Mouse (Mus musculus): ENCODE measurements at regions not wholly inside any gene's neighbourhood (a gene's known extent, or its start where the extent isn't known, plus 50 kb on each side); places are given as distances from the start of the nearest gene placed in this dataset.
A peak's percentile ranks its signal among the peaks of the same experiment; 100 is the strongest.

DNA sequence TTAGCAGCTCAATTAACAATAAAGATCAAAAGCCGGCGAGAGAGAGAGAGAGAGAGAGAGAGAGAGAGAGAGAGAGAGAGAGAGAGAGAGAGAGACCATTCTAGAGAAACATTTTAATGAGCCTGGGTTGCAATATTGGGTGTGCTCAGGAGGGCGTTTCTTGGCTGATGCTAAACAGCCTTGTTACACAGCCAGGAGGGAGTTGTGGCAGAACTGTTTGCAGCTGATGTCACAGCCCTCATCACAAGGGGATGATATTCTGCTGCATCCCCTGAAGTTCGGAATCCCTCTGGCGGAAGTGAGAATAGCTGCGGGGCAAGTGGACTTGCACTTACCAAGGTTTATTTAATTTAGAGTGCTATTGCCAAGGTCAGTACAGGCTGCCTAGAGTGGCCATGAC lies 100.7 kb upstream of the Fbxo11 start:
- ATAC-seq (replicated peaks; ENCODE audit: low FRiP score, low read depth) (no peak), DNase-seq (ENCODE audit: low spot score) (no peak)
- H3K9me3 ChIP-seq (replicated peaks; ENCODE audit: low read length): no peaks in the 10 kb centered on the region
- no peak overlapping the region for H3K27ac ChIP-seq
- no peak overlapping the region for H3K4me2 ChIP-seq (ENCODE audit: low read length)
- H3K9ac ChIP-seq (ENCODE audit: low read depth, low read length): no peak overlapping the region
- TF ChIP-seq CTCF (IDR thresholded peaks at IDR 0.05; ENCODE audit: low read depth): no peak
- no peak overlapping the region for H3K4me3 ChIP-seq (replicated peaks; ENCODE audit: low read depth, low read length)
- no peaks in the 10 kb centered on the region for H3K4me1 ChIP-seq (replicated peaks; ENCODE audit: insufficient read depth, low read length)
- 68% methylated on average over 6 of the region's 6 CpGs for WGBS
- H3K36me3 ChIP-seq (ENCODE audit: insufficient read depth, low read length): no peaks in the 10 kb centered on the region
- no peaks in the 10 kb centered on the region for H3K27me3 ChIP-seq (ENCODE audit: insufficient read depth, low read length)

- ATAC-seq (replicated peaks; ENCODE audit: low FRiP score, low read depth): no peak
- WGBS: 76% methylated on average over 8 of the region's 8 CpGs
- Histone ChIP-seq H3K4me3 (replicated peaks; ENCODE audit: low read depth, low read length) (no peak overlapping the region), H3K27me3 (ENCODE audit: insufficient read depth, low read length) (no peaks in the 10 kb centered on the region), H3K9me3 (replicated peaks; ENCODE audit: low read length) (no peaks in the 10 kb centered on the region), H3K9ac (ENCODE audit: low read depth, low read length) (no peak overlapping the region), H3K27ac (no peak overlapping the region), H3K36me3 (ENCODE audit: insufficient read depth, low read length) (no peaks in the 10 kb centered on the region), H3K4me2 (ENCODE audit: low read length) (no peak overlapping the region), H3K4me1 (replicated peaks; ENCODE audit: insufficient read depth, low read length) (no peaks in the 10 kb centered on the region)
- no peak for TF ChIP-seq CTCF (IDR thresholded peaks at IDR 0.05; ENCODE audit: low read depth)
- DNase-seq (ENCODE audit: low spot score): no peak
Observed at GRCm38 (mm10) chr17:88168262-88169096, 103.4 kb upstream of the Fbxo11 start.

- Histone ChIP-seq H3K9me3 (replicated peaks; ENCODE audit: low read length) (no peaks in the 10 kb centered on the region), H3K27me3 (ENCODE audit: insufficient read depth, low read length) (no peaks in the 10 kb centered on the region), H3K27ac (no peak overlapping the region), H3K9ac (ENCODE audit: low read depth, low read length) (no peak overlapping the region), H3K4me3 (replicated peaks; ENCODE audit: low read depth, low read length) (no peak overlapping the region), H3K4me1 (replicated peaks; ENCODE audit: insufficient read depth, low read length) (no peaks in the 10 kb centered on the region), H3K4me2 (ENCODE audit: low read length) (no peak overlapping the region), H3K36me3 (ENCODE audit: insufficient read depth, low read length) (no peaks in the 10 kb centered on the region)
- no peak for TF ChIP-seq CTCF (IDR thresholded peaks at IDR 0.05; ENCODE audit: low read depth)
- ATAC-seq (replicated peaks; ENCODE audit: low FRiP score, low read depth): no peak
- WGBS: 77% methylated on average over 3 of the region's 3 CpGs
- no peak for DNase-seq (ENCODE audit: low spot score)
Observed at GRCm38 (mm10) chr17:88171606-88172005, 106.5 kb upstream of the Fbxo11 start.

- Histone ChIP-seq H3K27me3 (ENCODE audit: insufficient read depth, low read length) (no peaks in the 10 kb centered on the region), H3K36me3 (ENCODE audit: insufficient read depth, low read length) (no peaks in the 10 kb centered on the region), H3K4me3 (replicated peaks; ENCODE audit: low read depth, low read length) (no peak overlapping the region), H3K27ac (no peak overlapping the region), H3K4me2 (ENCODE audit: low read length) (no peak overlapping the region), H3K9me3 (replicated peaks; ENCODE audit: low read length) (no peaks in the 10 kb centered on the region), H3K9ac (ENCODE audit: low read depth, low read length) (no peak overlapping the region), H3K4me1 (replicated peaks; ENCODE audit: insufficient read depth, low read length) (no peaks in the 10 kb centered on the region)
- TF ChIP-seq CTCF (IDR thresholded peaks at IDR 0.05; ENCODE audit: low read depth): no peak
- WGBS: 71% methylated on average over 4 of the region's 4 CpGs
- DNase-seq (ENCODE audit: low spot score): no peak
- no peak for ATAC-seq (replicated peaks; ENCODE audit: low FRiP score, low read depth)
Observed at GRCm38 (mm10) chr17:88173354-88174032, 108.4 kb upstream of the Fbxo11 start.

DNA sequence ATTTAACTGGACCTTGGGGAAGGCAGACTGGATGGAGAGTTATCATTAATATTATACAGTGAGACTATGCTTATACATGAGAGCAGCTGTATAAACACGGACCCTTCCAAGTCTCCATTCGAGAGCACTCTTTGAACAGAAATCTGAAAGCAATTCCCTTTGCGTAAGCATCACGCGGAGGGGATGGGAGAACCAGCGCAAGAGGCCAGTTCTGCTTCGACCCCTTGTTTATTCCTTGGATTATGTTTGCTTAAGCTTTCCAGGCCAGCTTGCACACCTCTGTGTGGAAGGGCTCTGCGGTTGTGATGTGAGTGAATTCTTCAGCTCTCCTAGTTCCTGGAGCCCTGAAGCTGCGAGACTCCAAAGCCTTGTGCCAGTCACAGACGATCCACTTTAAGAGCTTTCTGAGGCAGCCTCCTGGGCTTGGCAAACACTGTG lies 109.2 kb upstream of the Fbxo11 start:
- TF ChIP-seq CTCF (IDR thresholded peaks at IDR 0.05; ENCODE audit: low read depth): no peak
- no peaks in the 10 kb centered on the region for H3K9me3 ChIP-seq (replicated peaks; ENCODE audit: low read length)
- no peaks in the 10 kb centered on the region for H3K27me3 ChIP-seq (ENCODE audit: insufficient read depth, low read length)
- no peak overlapping the region for H3K9ac ChIP-seq (ENCODE audit: low read depth, low read length)
- H3K4me2 ChIP-seq (ENCODE audit: low read length): peak overlapping the region; percentile 18; the same call in 1 of the 2 replicates
- H3K27ac ChIP-seq: peak overlapping the region; percentile 52; the same call in 1 of the 2 replicates
- WGBS: 60% methylated on average over 10 of the region's 10 CpGs
- H3K4me1 ChIP-seq (replicated peaks; ENCODE audit: insufficient read depth, low read length): no peaks in the 10 kb centered on the region
- peak; percentile 81 for DNase-seq (ENCODE audit: low spot score)
- H3K4me3 ChIP-seq (replicated peaks; ENCODE audit: low read depth, low read length): no peak overlapping the region
- ATAC-seq (replicated peaks; ENCODE audit: low FRiP score, low read depth): no peak
- H3K36me3 ChIP-seq (ENCODE audit: insufficient read depth, low read length): no peaks in the 10 kb centered on the region

DNA sequence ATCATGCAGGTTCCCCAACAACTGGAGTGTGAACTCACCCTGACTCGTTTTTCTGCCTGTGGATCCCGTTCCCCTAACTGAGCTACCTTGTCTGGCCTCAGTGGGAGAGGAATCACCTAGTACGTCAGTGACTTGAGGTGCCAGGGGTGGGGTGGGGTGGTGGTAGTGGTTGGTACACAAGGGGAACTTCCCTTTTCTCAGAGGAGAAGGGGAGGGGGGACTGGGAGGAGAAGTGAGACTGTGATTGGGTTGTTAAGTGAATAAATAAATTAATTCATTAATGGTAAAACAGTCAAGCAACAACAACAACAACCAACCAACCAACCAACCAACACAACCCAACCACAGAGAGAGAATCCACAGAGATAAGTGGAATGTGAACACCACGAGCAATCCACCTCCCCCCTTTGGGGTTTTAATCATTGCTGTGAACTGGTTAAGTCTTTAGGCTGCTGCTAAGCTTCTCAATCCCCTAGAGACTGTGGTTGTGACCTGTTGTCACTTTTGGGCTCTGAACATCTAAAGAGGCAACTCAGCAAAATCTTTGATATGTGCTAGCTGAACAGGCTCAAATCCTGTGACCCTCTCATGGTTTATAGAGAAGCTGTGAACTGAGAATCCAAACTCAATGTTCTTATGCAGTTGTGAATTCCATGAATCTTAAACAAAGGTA lies 111.0 kb upstream of the Fbxo11 start:
- TF ChIP-seq CTCF (IDR thresholded peaks at IDR 0.05; ENCODE audit: low read depth): no peak

More for the DNA sequence above, 111.0 kb upstream of the Fbxo11 start:
- WGBS: 79% methylated on average over 4 of the region's 4 CpGs
- Histone ChIP-seq H3K4me1 (replicated peaks; ENCODE audit: insufficient read depth, low read length) (no peaks in the 10 kb centered on the region), H3K27ac (no peak overlapping the region), H3K36me3 (ENCODE audit: insufficient read depth, low read length) (no peaks in the 10 kb centered on the region), H3K9me3 (replicated peaks; ENCODE audit: low read length) (no peaks in the 10 kb centered on the region), H3K9ac (ENCODE audit: low read depth, low read length) (no peak overlapping the region), H3K27me3 (ENCODE audit: insufficient read depth, low read length) (no peaks in the 10 kb centered on the region), H3K4me3 (replicated peaks; ENCODE audit: low read depth, low read length) (no peak overlapping the region), H3K4me2 (ENCODE audit: low read length) (no peak overlapping the region)
- ATAC-seq (replicated peaks; ENCODE audit: low FRiP score, low read depth): no peak
- no peak for DNase-seq (ENCODE audit: low spot score)

Measured in kidney, postnatal 0 days (tissue).